Mouse (Mus musculus): ENCODE results near the gene Mturn. TPM values are rescaled to one million over a fixed set of nuclear protein-coding genes. Genes with fewer than 3 reads are reported as not detected.

Mturn gene
- polyA plus RNA-seq, 1 experiment from 2014 or later: 5.0 TPM

GRCm38 (mm10) chr6:54685103-54685502 lies 3.7 kb downstream of the Mturn start:
- no peak overlapping the region for H3K4me2 ChIP-seq
- H3K4me1 ChIP-seq: peaks cover 28% of the 10 kb centered on the region
- H3K9me3 ChIP-seq: no peaks in the 10 kb centered on the region
- no peaks in the 10 kb centered on the region for H3K36me3 ChIP-seq
- no peak overlapping the region for H3K9ac ChIP-seq
- no peak for ATAC-seq (ENCODE audit: extremely low read depth, insufficient number of reproducible peaks, low FRiP score, low TSS enrichment)
- 67% methylated on average over 5 of the region's 5 CpGs for WGBS
- H3K4me3 ChIP-seq: no peak overlapping the region
- H3K27me3 ChIP-seq (replicated peaks): peaks cover 53% of the 10 kb centered on the region
- H3K27ac ChIP-seq (replicated peaks): 0 out of 2 replicates have a peak overlapping the region, but pooled peaks have one; percentile 15

- Histone ChIP-seq H3K27ac (replicated peaks) (no peak overlapping the region), H3K27me3 (replicated peaks) (peaks cover 50% of the 10 kb centered on the region), H3K4me2 (no peak overlapping the region), H3K4me3 (no peak overlapping the region), H3K4me1 (peaks cover 28% of the 10 kb centered on the region), H3K9me3 (no peaks in the 10 kb centered on the region), H3K9ac (no peak overlapping the region), H3K36me3 (no peaks in the 10 kb centered on the region)
- 45% methylated on average over 14 of the region's 14 CpGs for WGBS
- no peak for ATAC-seq (ENCODE audit: extremely low read depth, insufficient number of reproducible peaks, low FRiP score, low TSS enrichment)
Measured at GRCm38 (mm10) chr6:54685716-54686395, 4.4 kb downstream of the Mturn start.

GRCm38 (mm10) chr6:54686946-54687737 lies 5.7 kb downstream of the Mturn start:
- WGBS: 82% methylated on average over 21 of the region's 21 CpGs
- peaks cover 57% of the 10 kb centered on the region for H3K27me3 ChIP-seq (replicated peaks)
- ATAC-seq (ENCODE audit: extremely low read depth, insufficient number of reproducible peaks, low FRiP score, low TSS enrichment): no peak

GRCm38 (mm10) chr6:54688467-54689323 lies 7.3 kb downstream of the Mturn start:
- Histone ChIP-seq H3K4me2 (no peak overlapping the region), H3K27ac (replicated peaks) (no peak overlapping the region), H3K36me3 (no peaks in the 10 kb centered on the region), H3K27me3 (replicated peaks) (peaks cover 42% of the 10 kb centered on the region), H3K9ac (no peak overlapping the region), H3K4me3 (no peak overlapping the region), H3K4me1 (peaks cover 27% of the 10 kb centered on the region), H3K9me3 (no peaks in the 10 kb centered on the region)
- ATAC-seq (ENCODE audit: extremely low read depth, insufficient number of reproducible peaks, low FRiP score, low TSS enrichment): no peak
- 71% methylated on average over 18 of the region's 18 CpGs for WGBS

More at GRCm38 (mm10) chr6:54686946-54687737, 5.7 kb downstream of the Mturn start:
- Histone ChIP-seq H3K9me3 (no peaks in the 10 kb centered on the region), H3K4me3 (no peak overlapping the region), H3K4me1 (peaks cover 33% of the 10 kb centered on the region), H3K9ac (no peak overlapping the region), H3K27ac (replicated peaks) (no peak overlapping the region), H3K4me2 (no peak overlapping the region), H3K36me3 (no peaks in the 10 kb centered on the region)

GRCm38 (mm10) chr6:54689686-54690085 lies 8.3 kb downstream of the Mturn start:
- no peak for ATAC-seq (ENCODE audit: extremely low read depth, insufficient number of reproducible peaks, low FRiP score, low TSS enrichment)
- H3K9me3 ChIP-seq: no peaks in the 10 kb centered on the region
- peaks cover 32% of the 10 kb centered on the region for H3K27me3 ChIP-seq (replicated peaks)
- no peaks in the 10 kb centered on the region for H3K36me3 ChIP-seq
- no peak overlapping the region for H3K4me2 ChIP-seq
- no peak overlapping the region for H3K9ac ChIP-seq
- H3K27ac ChIP-seq (replicated peaks): no peak overlapping the region
- H3K4me3 ChIP-seq: no peak overlapping the region
- H3K4me1 ChIP-seq: peaks cover 25% of the 10 kb centered on the region
- 78% methylated on average over 7 of the region's 7 CpGs for WGBS

- no peak for ATAC-seq (ENCODE audit: extremely low read depth, insufficient number of reproducible peaks, low FRiP score, low TSS enrichment)
- no peak overlapping the region for H3K9ac ChIP-seq
- peaks cover 15% of the 10 kb centered on the region for H3K4me1 ChIP-seq
Measured at GRCm38 (mm10) chr6:54690838-54691237, 9.4 kb downstream of the Mturn start.

GRCm38 (mm10) chr6:54691368-54692116 lies 10.1 kb downstream of the Mturn start:
- Histone ChIP-seq H3K4me2 (no peak overlapping the region), H3K9me3 (no peaks in the 10 kb centered on the region), H3K27ac (replicated peaks) (no peak overlapping the region), H3K27me3 (replicated peaks) (peaks cover 29% of the 10 kb centered on the region), H3K36me3 (no peaks in the 10 kb centered on the region), H3K9ac (no peak overlapping the region), H3K4me3 (no peak overlapping the region), H3K4me1 (peaks cover 11% of the 10 kb centered on the region)
- ATAC-seq (ENCODE audit: extremely low read depth, insufficient number of reproducible peaks, low FRiP score, low TSS enrichment): no peak
- WGBS: 56% methylated on average over 14 of the region's 14 CpGs

More at GRCm38 (mm10) chr6:54690838-54691237, 9.4 kb downstream of the Mturn start:
- no peak overlapping the region for H3K4me3 ChIP-seq
- peaks cover 28% of the 10 kb centered on the region for H3K27me3 ChIP-seq (replicated peaks)
- H3K4me2 ChIP-seq: no peak overlapping the region
- H3K36me3 ChIP-seq: no peaks in the 10 kb centered on the region
- H3K9me3 ChIP-seq: no peaks in the 10 kb centered on the region
- H3K27ac ChIP-seq (replicated peaks): no peak overlapping the region
- 52% methylated on average over 13 of the region's 13 CpGs for WGBS

- ATAC-seq (ENCODE audit: extremely low read depth, insufficient number of reproducible peaks, low FRiP score, low TSS enrichment): no peak
- Histone ChIP-seq H3K27ac (replicated peaks) (no peak overlapping the region), H3K4me3 (no peak overlapping the region), H3K9ac (no peak overlapping the region), H3K4me2 (no peak overlapping the region), H3K4me1 (peaks cover 11% of the 10 kb centered on the region), H3K36me3 (no peaks in the 10 kb centered on the region), H3K27me3 (replicated peaks) (peaks cover 35% of the 10 kb centered on the region), H3K9me3 (no peaks in the 10 kb centered on the region)
- 83% methylated on average over 1 of the region's 1 CpGs for WGBS
Measured at GRCm38 (mm10) chr6:54692201-54692600, 10.8 kb downstream of the Mturn start.

- Histone ChIP-seq H3K4me1 (peaks cover 11% of the 10 kb centered on the region), H3K9ac (no peak overlapping the region), H3K27ac (replicated peaks) (no peak overlapping the region), H3K4me2 (no peak overlapping the region), H3K4me3 (no peak overlapping the region), H3K36me3 (no peaks in the 10 kb centered on the region), H3K9me3 (no peaks in the 10 kb centered on the region), H3K27me3 (replicated peaks) (peaks cover 31% of the 10 kb centered on the region)
- WGBS: 89% methylated on average over 6 of the region's 6 CpGs
- no peak for ATAC-seq (ENCODE audit: extremely low read depth, insufficient number of reproducible peaks, low FRiP score, low TSS enrichment)
Measured at GRCm38 (mm10) chr6:54693286-54693685, 11.9 kb downstream of the Mturn start.

GRCm38 (mm10) chr6:54698691-54699476 lies 17.5 kb downstream of the Mturn start:
- ATAC-seq (ENCODE audit: extremely low read depth, insufficient number of reproducible peaks, low FRiP score, low TSS enrichment): no peak
- no peak overlapping the region for H3K27ac ChIP-seq (replicated peaks)
- H3K36me3 ChIP-seq: no peaks in the 10 kb centered on the region
- peak overlapping the region; percentile 81 for H3K9ac ChIP-seq
- peak overlapping the region; percentile 96 for H3K4me2 ChIP-seq
- H3K4me3 ChIP-seq: peak overlapping the region; percentile 55
- 6% methylated on average over 24 of the region's 24 CpGs for WGBS
- H3K9me3 ChIP-seq: no peaks in the 10 kb centered on the region
- peaks cover 12% of the 10 kb centered on the region for H3K4me1 ChIP-seq
- peaks cover 48% of the 10 kb centered on the region for H3K27me3 ChIP-seq (replicated peaks)

Data from heart, embryonic 13.5 days (tissue).